Mouse (Mus musculus): Measurements from ENCODE around the gene Insm1. TPM values are rescaled to one million over a fixed set of nuclear protein-coding genes. Genes with fewer than 3 reads are reported as not detected.

Gene Insm1
- total RNA-seq, 2 experiments from 2014 or later: not detected

- peak; percentile 42; the same call in 1 of the 2 replicates for ATAC-seq (replicated peaks; ENCODE audit: poor library complexity)
Measured at GRCm38 (mm10) chr2:146223176-146223905, 1.6 kb downstream of the Insm1 start.

- ATAC-seq (replicated peaks; ENCODE audit: poor library complexity): no peak
Measured at GRCm38 (mm10) chr2:146224141-146224540, 2.4 kb downstream of the Insm1 start.

GRCm38 (mm10) chr2:146225818-146226217 is 4.1 kb downstream of the Insm1 start:
- ATAC-seq (replicated peaks; ENCODE audit: poor library complexity): no peak

- peak; percentile 62 for ATAC-seq (replicated peaks; ENCODE audit: poor library complexity)
Measured at GRCm38 (mm10) chr2:146226484-146226883, 4.8 kb downstream of the Insm1 start.

- ATAC-seq (replicated peaks; ENCODE audit: poor library complexity): no peak
Measured at GRCm38 (mm10) chr2:146227646-146228045, 5.9 kb downstream of the Insm1 start.

- no peak for ATAC-seq (replicated peaks; ENCODE audit: poor library complexity)
Measured at GRCm38 (mm10) chr2:146228435-146228834, 6.7 kb downstream of the Insm1 start.

GRCm38 (mm10) chr2:146231485-146231884 is 9.8 kb downstream of the Insm1 start:
- ATAC-seq (replicated peaks; ENCODE audit: poor library complexity): no peak

GRCm38 (mm10) chr2:146239196-146239747 is 17.6 kb downstream of the Insm1 start:
- ATAC-seq (replicated peaks; ENCODE audit: poor library complexity): no peak

GRCm38 (mm10) chr2:146244049-146244448 is 22.3 kb downstream of the Insm1 start:
- no peak for ATAC-seq (replicated peaks; ENCODE audit: poor library complexity)

- no peak for ATAC-seq (replicated peaks; ENCODE audit: poor library complexity)
Measured at GRCm38 (mm10) chr2:146245401-146245800, 23.7 kb downstream of the Insm1 start.

GRCm38 (mm10) chr2:146246409-146247075 is 24.8 kb downstream of the Insm1 start:
- ATAC-seq (replicated peaks; ENCODE audit: poor library complexity): no peak

- ATAC-seq (replicated peaks; ENCODE audit: poor library complexity): no peak
Measured at GRCm38 (mm10) chr2:146247576-146247975, 25.9 kb downstream of the Insm1 start.

- no peak for ATAC-seq (replicated peaks; ENCODE audit: poor library complexity)
Measured at GRCm38 (mm10) chr2:146249033-146249432, 27.3 kb downstream of the Insm1 start.

GRCm38 (mm10) chr2:146250236-146250904 is 28.6 kb downstream of the Insm1 start:
- ATAC-seq (replicated peaks; ENCODE audit: poor library complexity): no peak

GRCm38 (mm10) chr2:146254387-146254786 is 32.7 kb downstream of the Insm1 start:
- ATAC-seq (replicated peaks; ENCODE audit: poor library complexity): no peak

GRCm38 (mm10) chr2:146255636-146256035 is 33.9 kb downstream of the Insm1 start:
- no peak for ATAC-seq (replicated peaks; ENCODE audit: poor library complexity)

GRCm38 (mm10) chr2:146256321-146256875 is 34.7 kb downstream of the Insm1 start:
- no peak for ATAC-seq (replicated peaks; ENCODE audit: poor library complexity)

- no peak for ATAC-seq (replicated peaks; ENCODE audit: poor library complexity)
Measured at GRCm38 (mm10) chr2:146257037-146257436, 35.3 kb downstream of the Insm1 start.

GRCm38 (mm10) chr2:146257609-146258008 is 35.9 kb downstream of the Insm1 start:
- no peak for ATAC-seq (replicated peaks; ENCODE audit: poor library complexity)

GRCm38 (mm10) chr2:146258736-146259469 is 37.2 kb downstream of the Insm1 start:
- ATAC-seq (replicated peaks; ENCODE audit: poor library complexity): peak; percentile 80

All from megakaryocyte progenitor cell, adult 5-6 weeks (primary cell).